Mouse (Mus musculus) embryonic facial prominence, embryonic 12.5 days (tissue): ENCODE measurements around the gene Tmem87a. TPM values are rescaled to one million over a fixed set of nuclear protein-coding genes. Genes with fewer than 3 reads are reported as not detected.

ENCODE experiments used
- polyA plus RNA-seq: library from polyadenylated mRNA; unstranded; fragments of >200 nt; fragmentation: Nextera tagmentation; extraction: Ambion mirVana; gene quantifications from 2 replicates; pipeline ENCODE4 v1.2.1, GENCODE M21; 2016

Gene Tmem87a
- polyA plus RNA-seq, 1 experiment from 2014 or later: 9.0 TPM

Other genes with a start within 250 kb of the Tmem87a start
- 22.8 and 25.7 TPM in 2 replicates for gene Ehd4, start 249.5 kb downstream of the Tmem87a start, polyA plus RNA-seq
- gene Pla2g4e, start 158.8 kb downstream of the Tmem87a start, polyA plus RNA-seq: 0.04 and 0.11 TPM in 2 replicates
- gene Pla2g4d, start 114.9 kb downstream of the Tmem87a start, polyA plus RNA-seq: 0.08 and 0.09 TPM in 2 replicates
- 0.06 TPM in 1 of 2 replicates, not detected in the other for gene Pla2g4f, start 89.9 kb downstream of the Tmem87a start, polyA plus RNA-seq
- 27.8 and 29.7 TPM in 2 replicates for gene Vps39, start 51.0 kb downstream of the Tmem87a start, polyA plus RNA-seq
- 8.3 and 9.0 TPM in 2 replicates for gene Ganc, start 217 bp downstream of the Tmem87a start, polyA plus RNA-seq
- gene Capn3, start 51.9 kb upstream of the Tmem87a start, polyA plus RNA-seq: 3.8 and 7.2 TPM in 2 replicates
- 57.0 and 59.0 TPM in 2 replicates for gene Zfp106, start 159.7 kb upstream of the Tmem87a start, polyA plus RNA-seq
- gene Snap23, start 163.6 kb upstream of the Tmem87a start, polyA plus RNA-seq: 56.4 and 60.7 TPM in 2 replicates
- 28.1 and 28.7 TPM in 2 replicates for gene Haus2, start 205.3 kb upstream of the Tmem87a start, polyA plus RNA-seq
- 25.1 and 28.4 TPM in 2 replicates for gene Lrrc57, start 205.4 kb upstream of the Tmem87a start, polyA plus RNA-seq
- 6.3 and 6.4 TPM in 2 replicates for gene Stard9, start 225.0 kb upstream of the Tmem87a start, polyA plus RNA-seq